Mouse (Mus musculus): ENCODE results near the gene Psmb10.

- TF ChIP-seq POLR2A (IDR thresholded peaks at IDR 0.05; ENCODE audit: low read depth, low read length) (peak; percentile 66), CTCF (conservative IDR thresholded peaks at IDR 0.05 in 1 of 2, IDR thresholded peaks at IDR 0.05 in 1 of 2; ENCODE audit: low read depth in 2 of 2, low read length in 2 of 2) (no peak; a peak in 1 of 4 replicates), TCF12 (IDR thresholded peaks at IDR 0.05; ENCODE audit: low read depth, low read length) (peak; percentile 69; the same call in 1 of the 2 replicates), JUND (conservative IDR thresholded peaks at IDR 0.05; ENCODE audit: low read depth, low read length) (no peak)
These were observed 1.3 kb downstream of the Psmb10 start for GRCm38 (mm10) chr8:105936866-105937475.
